8 mouse cellular contexts compared by ENCODE assay signal in the genomic region with DNA sequence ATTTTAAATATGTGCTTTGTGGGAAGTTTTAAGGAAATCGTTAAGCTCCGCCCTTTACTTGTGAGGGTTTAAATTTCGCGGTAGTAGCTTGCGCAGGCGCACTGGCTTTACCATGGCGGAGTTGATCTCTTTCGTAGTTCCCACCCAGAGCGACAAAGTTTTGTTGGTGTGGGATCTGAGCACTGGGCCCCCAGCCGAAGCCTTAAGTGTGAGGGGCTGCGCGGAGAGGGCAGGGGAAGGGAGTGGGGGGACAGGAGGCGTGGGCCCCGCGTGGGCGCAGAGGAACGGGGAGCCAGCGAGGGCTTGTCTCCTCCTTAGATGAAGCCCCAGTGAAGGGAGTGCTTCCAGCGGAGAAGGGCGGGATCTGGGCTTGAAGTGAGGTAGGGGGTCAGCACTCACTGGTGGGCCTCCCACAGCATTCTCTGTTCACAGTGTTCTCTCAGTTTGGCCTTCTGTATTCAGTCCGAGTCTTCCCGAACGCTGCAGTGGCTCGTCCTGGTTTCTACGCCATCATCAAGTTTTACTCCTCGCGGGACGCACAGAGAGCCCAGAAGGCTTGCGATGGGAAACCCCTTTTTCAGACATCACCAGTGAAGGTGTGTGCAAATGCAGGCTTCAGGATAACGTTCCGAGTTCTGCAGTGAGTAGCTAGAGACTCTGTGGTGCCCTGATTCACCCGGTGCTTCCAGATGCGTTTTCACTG. TPM values are rescaled to one million over a fixed set of nuclear protein-coding genes. Genes with fewer than 3 reads are reported as not detected.
DNase-seq lines count a peak whose midpoint lies in the region; ATAC-seq and TF ChIP-seq lines count a peak whose summit lies in the region.

No protein-coding gene starts in this region.

- H3K9me3 ChIP-seq in forebrain, embryonic 12.5 days: no peaks in the 10 kb centered on the region
- no peaks in the 10 kb centered on the region for H3K9me3 ChIP-seq in heart, postnatal 0 days (replicated peaks; ENCODE audit: control insufficient read depth, low read length)
- H3K9me3 ChIP-seq in neural tube, embryonic 14.5 days (ENCODE audit: control insufficient read depth, low read length): no peaks in the 10 kb centered on the region

- ATAC-seq in forebrain, embryonic 12.5 days (ENCODE audit: low FRiP score): peak; percentile 56
- peak; percentile 52 for ATAC-seq in heart, postnatal 0 days (ENCODE audit: insufficient read depth, low read depth)
- ATAC-seq in neural tube, embryonic 14.5 days (ENCODE audit: low read depth): peak; percentile 52

- peaks cover 5% of the 10 kb centered on the region for H3K36me3 ChIP-seq in forebrain, embryonic 12.5 days (replicated peaks)
- H3K36me3 ChIP-seq in heart, postnatal 0 days (replicated peaks; ENCODE audit: control insufficient read depth, insufficient read depth, low read length): peaks cover 9% of the 10 kb centered on the region; the same call in 1 of the 2 replicates
- no peaks in the 10 kb centered on the region for H3K36me3 ChIP-seq in neural tube, embryonic 14.5 days (ENCODE audit: control insufficient read depth, insufficient read depth, low read length)
- no peaks in the 10 kb centered on the region for H3K36me3 ChIP-seq in thymus, adult 2 months (ENCODE audit: control insufficient read depth, insufficient read depth, low read length)

- peak overlapping the region; percentile 97 for H3K27ac ChIP-seq in forebrain, embryonic 12.5 days
- H3K27ac ChIP-seq in heart, postnatal 0 days (ENCODE audit: low read depth): peak overlapping the region; percentile 98
- H3K27ac ChIP-seq in neural tube, embryonic 14.5 days (ENCODE audit: low read depth, low read length): peak overlapping the region; percentile 81
- peak overlapping the region; percentile 83 for H3K27ac ChIP-seq in thymus, adult 2 months (ENCODE audit: control insufficient read depth, insufficient read depth, low read length)

- peak overlapping the region; percentile 80 for H3K9ac ChIP-seq in forebrain, embryonic 12.5 days
- H3K9ac ChIP-seq in heart, postnatal 0 days (replicated peaks; ENCODE audit: low read depth, low read length): peak overlapping the region; percentile 76
- H3K9ac ChIP-seq in neural tube, embryonic 14.5 days (replicated peaks; ENCODE audit: low read depth, low read length): peak overlapping the region; percentile 46

- peak; percentile 92 for DNase-seq in ES-CJ7 (ENCODE audit: low read depth, low spot score)
- peak; percentile 91 for DNase-seq in c-Kit-positive CD71-positive TER-119-negative erythroid progenitor cells, embryonic 14.5 days (ENCODE audit: low read depth)
- DNase-seq in heart, postnatal 0 days (ENCODE audit: low spot score): peak; percentile 19
- DNase-seq in kidney, postnatal 4 days: peak; percentile 92 to 93
- peak; percentile 85 to 87 for DNase-seq in lung, adult 18-20 months
- DNase-seq in thymus, adult 2 months: peak; percentile 86

- peak; percentile 29; the same call in 1 of the 2 replicates for TF ChIP-seq POLR2A in thymus, adult 2 months (IDR thresholded peaks at IDR 0.05; ENCODE audit: control insufficient read depth, extremely low read depth, insufficient read depth, low read length, poor library complexity)

- peak overlapping the region; percentile 90 for H3K4me2 ChIP-seq in forebrain, embryonic 12.5 days
- peak overlapping the region; percentile 96 for H3K4me2 ChIP-seq in heart, postnatal 0 days (ENCODE audit: low read depth, low read length)
- H3K4me2 ChIP-seq in neural tube, embryonic 14.5 days (ENCODE audit: low read depth, low read length): peak overlapping the region; percentile 81

- no peaks in the 10 kb centered on the region for H3K27me3 ChIP-seq in forebrain, embryonic 12.5 days
- H3K27me3 ChIP-seq in heart, postnatal 0 days (ENCODE audit: control insufficient read depth, insufficient read depth, low read length): no peaks in the 10 kb centered on the region
- no peaks in the 10 kb centered on the region for H3K27me3 ChIP-seq in neural tube, embryonic 14.5 days (ENCODE audit: control insufficient read depth, insufficient read depth, low read length)
- no peaks in the 10 kb centered on the region for H3K27me3 ChIP-seq in thymus, adult 2 months (ENCODE audit: control insufficient read depth, insufficient read depth, low read length)

- no peak for TF ChIP-seq CTCF in heart, postnatal 0 days (IDR thresholded peaks at IDR 0.05; ENCODE audit: low read depth)
- TF ChIP-seq CTCF in thymus, adult 2 months (IDR thresholded peaks at IDR 0.05; ENCODE audit: borderline replicate concordance, control insufficient read depth, extremely low read depth, insufficient read depth, low read length, poor library complexity): no peak

- H3K4me1 ChIP-seq in forebrain, embryonic 12.5 days: peaks cover 9% of the 10 kb centered on the region
- H3K4me1 ChIP-seq in heart, postnatal 0 days (ENCODE audit: control insufficient read depth, insufficient read depth): 0 out of 2 replicates have a peak, but pooled peaks cover 5% of the 10 kb centered on the region
- H3K4me1 ChIP-seq in neural tube, embryonic 14.5 days (ENCODE audit: control insufficient read depth, insufficient read depth, low read length): 0 out of 2 replicates have a peak, but pooled peaks cover 2% of the 10 kb centered on the region
- peaks cover 3% of the 10 kb centered on the region for H3K4me1 ChIP-seq in thymus, adult 2 months (replicated peaks; ENCODE audit: control insufficient read depth, insufficient read depth, low read length)

- TF ChIP-seq EP300 in heart, postnatal 0 days (IDR thresholded peaks at IDR 0.05; ENCODE audit: low read depth): no peak

- peak overlapping the region; percentile 57 for H3K4me3 ChIP-seq in forebrain, embryonic 12.5 days (replicated peaks)
- H3K4me3 ChIP-seq in heart, postnatal 0 days (ENCODE audit: low read depth, low read length): peak overlapping the region; percentile 73
- peak overlapping the region; percentile 56 for H3K4me3 ChIP-seq in neural tube, embryonic 14.5 days (ENCODE audit: low read depth, low read length)
- H3K4me3 ChIP-seq in thymus, adult 2 months (ENCODE audit: control insufficient read depth, insufficient read depth, low read length): peak overlapping the region; percentile 87

- WGBS in forebrain, embryonic 12.5 days: under 1% methylated on average over 33 of the region's 33 CpGs
- under 1% methylated on average over 30 of the region's 33 CpGs for WGBS in heart, postnatal 0 days
- under 1% methylated on average over 33 of the region's 33 CpGs for WGBS in neural tube, embryonic 14.5 days
- under 1% methylated on average over 33 of the region's 33 CpGs for WGBS in thymus, adult 2 months

RNA-seq across cellular contexts. Expression of gene Rdm1, which starts 1.0 kb away (rescaled TPM):
- polyA plus RNA-seq in forebrain, embryonic 12.5 days (2016; fragmentation: Nextera tagmentation; extraction: Ambion mirVana): 50.9 and 58.5 TPM in 2 replicates
- total RNA-seq in heart, postnatal 0 days (2014; rRNA removed; ENCODE audit: low replicate concordance): 44.1 and 44.5 TPM in 2 replicates
- 38.1 and 40.4 TPM in 2 replicates for polyA plus RNA-seq in heart, postnatal 0 days (2015; fragmentation: Nextera tagmentation; extraction: Ambion mirVana)
- 9.4 and 11.1 TPM in 2 replicates for polyA plus RNA-seq in neural tube, embryonic 14.5 days (2014; fragmentation: Nextera tagmentation; extraction: Ambion mirVana)
- polyA plus RNA-seq in thymus, adult 2 months (2012; rRNA removed): 36.5 and 39.2 TPM in 2 replicates

RNA-seq across cellular contexts. Expression of gene Gm11634, which starts 29.0 kb away (rescaled TPM):
- not detected in 2 replicates for polyA plus RNA-seq in forebrain, embryonic 12.5 days (2016; fragmentation: Nextera tagmentation; extraction: Ambion mirVana)
- not detected in 2 replicates for total RNA-seq in heart, postnatal 0 days (2014; rRNA removed; ENCODE audit: low replicate concordance)
- polyA plus RNA-seq in heart, postnatal 0 days (2015; fragmentation: Nextera tagmentation; extraction: Ambion mirVana): not detected in 2 replicates
- polyA plus RNA-seq in neural tube, embryonic 14.5 days (2014; fragmentation: Nextera tagmentation; extraction: Ambion mirVana): not detected in 2 replicates
- not detected in 2 replicates for polyA plus RNA-seq in thymus, adult 2 months (2012; rRNA removed)

RNA-seq across cellular contexts. Expression of gene Arl4d, which starts 37.3 kb away (rescaled TPM):
- 16.2 and 24.1 TPM in 2 replicates for polyA plus RNA-seq in forebrain, embryonic 12.5 days (2016; fragmentation: Nextera tagmentation; extraction: Ambion mirVana)
- total RNA-seq in heart, postnatal 0 days (2014; rRNA removed; ENCODE audit: low replicate concordance): 8.1 and 12.2 TPM in 2 replicates
- polyA plus RNA-seq in heart, postnatal 0 days (2015; fragmentation: Nextera tagmentation; extraction: Ambion mirVana): 9.9 and 11.3 TPM in 2 replicates
- polyA plus RNA-seq in neural tube, embryonic 14.5 days (2014; fragmentation: Nextera tagmentation; extraction: Ambion mirVana): 6.0 and 7.5 TPM in 2 replicates
- 4.1 and 5.0 TPM in 2 replicates for polyA plus RNA-seq in thymus, adult 2 months (2012; rRNA removed)

RNA-seq across cellular contexts. Expression of gene Tmem106a, which starts 46.0 kb away (rescaled TPM):
- 1.8 and 3.0 TPM in 2 replicates for polyA plus RNA-seq in forebrain, embryonic 12.5 days (2016; fragmentation: Nextera tagmentation; extraction: Ambion mirVana)
- 2.7 and 8.3 TPM in 2 replicates for total RNA-seq in heart, postnatal 0 days (2014; rRNA removed; ENCODE audit: low replicate concordance)
- polyA plus RNA-seq in heart, postnatal 0 days (2015; fragmentation: Nextera tagmentation; extraction: Ambion mirVana): 4.2 TPM in 2 replicates
- 3.6 and 3.9 TPM in 2 replicates for polyA plus RNA-seq in neural tube, embryonic 14.5 days (2014; fragmentation: Nextera tagmentation; extraction: Ambion mirVana)
- polyA plus RNA-seq in thymus, adult 2 months (2012; rRNA removed): 29.5 and 37.1 TPM in 2 replicates

Comparison
In these comparisons a context has a peak if more than half of its experiments do, and no peak if none do; other contexts are left out.
1. Peak in every context shown above with its lines: DNase-seq, ATAC-seq, H3K4me3 ChIP-seq and H3K27ac ChIP-seq.
2. DNase-seq: peak in every context shown above with its lines; median percentile 92 in kidney, postnatal 4 days; 92 in ES-CJ7; 91 in c-Kit-positive CD71-positive TER-119-negative erythroid progenitor cells, embryonic 14.5 days; 86 in lung, adult 18-20 months; 86 in thymus, adult 2 months; 19 in heart, postnatal 0 days.